Mouse (Mus musculus) CH12F3 (cell line): ENCODE measurements around the gene Cpxm1.

Source experiments
- in situ Hi-C: fragments of 300-500 bp; cut with MboI; formaldehyde crosslinking; loops from 2 replicates; pipeline ENCODE4 v1.14.3; 2020; ENCODE audit warnings: low sequenced_read_pairs

Cpxm1 gene

DNA sequence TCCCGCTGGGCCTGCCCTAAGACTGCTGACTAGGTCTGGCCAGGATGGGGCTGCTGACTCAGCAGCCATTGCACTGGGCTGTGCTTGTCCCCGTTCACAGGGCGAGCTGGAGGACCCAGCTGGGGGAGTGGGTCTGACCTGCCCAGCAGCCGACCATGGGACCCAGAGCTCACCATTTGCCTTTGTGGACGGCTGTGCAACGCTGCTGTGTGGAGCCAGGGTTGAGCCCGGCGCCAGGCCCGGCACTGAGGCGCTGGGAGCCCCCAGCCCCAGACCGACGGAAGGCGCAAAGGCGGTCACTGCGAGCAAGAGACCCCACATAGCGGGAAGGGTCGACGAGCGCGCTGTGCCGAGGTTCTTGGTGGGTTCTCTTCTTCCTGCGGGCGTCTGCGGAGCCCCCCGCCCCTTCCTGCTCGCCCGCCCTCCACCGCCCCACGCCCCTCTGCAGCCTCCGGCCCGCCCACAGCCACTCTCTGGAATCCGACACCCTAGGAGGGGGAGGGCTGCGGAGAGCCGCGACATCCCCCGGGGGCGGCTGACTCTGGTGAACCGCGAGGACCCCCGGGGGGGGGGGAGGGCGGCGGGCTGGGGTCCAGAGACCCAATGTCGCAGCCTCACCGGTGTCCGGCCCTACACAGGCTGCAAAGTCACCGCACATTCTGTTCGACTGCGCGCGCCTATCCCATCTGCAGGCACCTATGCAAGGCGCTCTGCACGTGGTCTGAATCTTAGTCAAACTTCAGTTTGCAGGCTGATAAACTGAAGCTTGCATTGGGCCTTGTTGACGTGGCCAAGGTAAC is at the start of gene Cpxm1:
Gene Cpxm1, minus strand, starts transcription at position 389 of the 800 bp plus-strand sequence.
- in situ Hi-C loops: no loop called here

DNA sequence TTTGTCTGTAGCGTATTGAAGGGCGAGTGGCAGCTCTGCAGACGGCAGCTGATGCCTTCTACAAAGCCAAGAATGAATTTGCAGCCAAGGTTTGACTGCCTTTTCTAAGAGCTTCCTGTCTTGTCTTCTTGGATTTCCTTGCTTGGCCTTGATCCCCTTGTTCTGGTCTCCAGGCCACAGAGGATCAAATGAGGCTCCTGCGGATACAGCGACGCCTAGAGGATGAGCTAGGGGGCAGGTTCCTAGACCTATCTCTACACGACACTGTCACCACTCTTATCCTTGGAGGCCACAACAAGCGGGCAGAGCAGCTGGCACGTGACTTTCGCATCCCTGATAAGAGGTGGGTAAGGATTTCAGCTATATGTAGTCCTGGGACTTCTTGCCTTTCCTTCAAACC is 44.8 kb upstream of the Cpxm1 start:
- in situ Hi-C loops: no loop called here

GRCm38 (mm10) chr2:130439840-130440480 is 42.6 kb upstream of the Cpxm1 start:
- in situ Hi-C loops: no loop called here

- in situ Hi-C loops: no loop called here
Measured at GRCm38 (mm10) chr2:130438861-130439260, 41.5 kb upstream of the Cpxm1 start.

DNA sequence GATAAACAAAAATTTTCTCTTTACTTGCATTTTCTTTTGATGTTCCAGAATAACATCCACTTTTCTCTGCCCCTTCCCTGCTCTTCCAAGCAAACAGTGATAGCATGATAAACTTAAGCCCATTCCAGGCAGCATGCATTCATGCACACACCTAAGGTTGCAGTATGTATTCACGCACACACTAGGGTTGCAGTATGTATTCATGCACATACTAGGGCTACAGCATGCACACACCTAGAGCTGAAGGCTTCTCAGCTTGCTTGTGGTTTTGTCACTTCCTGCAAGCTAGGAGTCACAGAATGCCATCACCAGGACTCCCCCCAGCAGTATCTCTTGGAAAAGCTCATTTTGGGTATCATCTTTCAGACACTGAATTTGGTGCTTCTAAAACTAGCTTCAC is 39.4 kb upstream of the Cpxm1 start:
- in situ Hi-C loops: no loop called here

DNA sequence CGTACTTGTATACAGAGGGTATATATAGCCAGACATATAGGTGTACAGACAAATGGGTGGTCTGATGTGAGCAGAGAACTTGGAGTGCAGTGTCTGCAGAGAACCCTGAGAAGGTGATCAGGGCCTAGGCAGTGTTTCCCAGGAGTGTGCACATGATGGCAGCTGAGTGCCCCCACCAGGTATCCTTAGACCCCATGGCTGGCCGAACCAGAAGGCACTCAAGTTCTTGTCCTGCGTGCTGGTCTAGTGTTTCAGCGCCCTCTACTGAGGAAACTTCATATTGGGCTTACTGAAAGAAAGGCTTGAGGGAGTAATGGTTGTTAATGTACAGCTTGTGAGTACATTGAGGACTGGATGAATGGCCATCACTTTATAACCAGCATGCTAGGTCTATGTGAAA is 35.8 kb upstream of the Cpxm1 start:
- in situ Hi-C loops: no loop called here

DNA sequence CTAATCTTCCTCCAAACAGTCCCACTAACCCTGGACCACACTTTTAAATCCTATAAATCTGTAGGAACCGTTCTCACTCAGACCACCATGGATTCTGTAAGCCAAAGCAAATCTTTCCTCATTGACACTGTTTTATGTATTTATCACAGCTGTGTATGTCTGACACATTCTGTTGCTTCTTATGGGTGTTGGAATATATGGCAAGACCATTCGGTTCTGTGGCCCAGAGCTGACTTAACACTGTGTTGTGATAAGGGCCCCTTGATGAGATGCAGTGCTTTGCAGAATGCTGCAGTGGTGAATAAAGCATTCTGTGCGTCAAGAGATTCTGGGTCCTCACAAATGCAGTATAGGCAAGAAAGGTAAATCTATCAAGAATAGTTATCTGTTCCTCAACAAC is 34.8 kb upstream of the Cpxm1 start:
- in situ Hi-C loops: no loop called here

GRCm38 (mm10) chr2:130430484-130430883 is 33.1 kb upstream of the Cpxm1 start:
- in situ Hi-C loops: no loop called here

GRCm38 (mm10) chr2:130429851-130430250 is 32.5 kb upstream of the Cpxm1 start:
- in situ Hi-C loops: no loop called here

DNA sequence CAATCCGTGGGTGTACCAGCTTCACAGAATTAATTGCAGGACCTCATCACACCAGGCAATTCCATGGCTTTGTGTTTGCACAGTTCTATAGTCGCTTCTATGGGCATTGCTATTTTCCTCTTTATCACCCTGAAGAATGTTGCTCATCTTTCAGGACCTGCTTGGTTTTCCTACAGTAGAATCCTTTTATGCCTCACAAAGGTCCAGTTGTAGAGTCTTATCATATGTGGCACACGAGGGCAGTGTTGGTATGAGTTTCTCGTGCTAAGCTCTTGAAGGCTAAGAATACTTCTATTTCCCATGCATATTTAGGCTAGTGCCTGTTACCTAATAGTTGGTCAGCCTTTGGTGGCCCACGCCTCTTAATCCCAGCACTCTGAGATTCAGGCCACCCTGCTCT is 27.7 kb upstream of the Cpxm1 start:
- in situ Hi-C loops: no loop called here

GRCm38 (mm10) chr2:130424126-130424853 is 26.9 kb upstream of the Cpxm1 start, which contains the start of the genes Vps16 and Pced1a:
Gene Vps16 (plus strand): TSS chr2:130424339.
Gene Pced1a (minus strand): TSS chr2:130424701.
- in situ Hi-C loops: no loop called here

GRCm38 (mm10) chr2:130423397-130424125 is 26.2 kb upstream of the Cpxm1 start:
- in situ Hi-C loops: no loop called here

DNA sequence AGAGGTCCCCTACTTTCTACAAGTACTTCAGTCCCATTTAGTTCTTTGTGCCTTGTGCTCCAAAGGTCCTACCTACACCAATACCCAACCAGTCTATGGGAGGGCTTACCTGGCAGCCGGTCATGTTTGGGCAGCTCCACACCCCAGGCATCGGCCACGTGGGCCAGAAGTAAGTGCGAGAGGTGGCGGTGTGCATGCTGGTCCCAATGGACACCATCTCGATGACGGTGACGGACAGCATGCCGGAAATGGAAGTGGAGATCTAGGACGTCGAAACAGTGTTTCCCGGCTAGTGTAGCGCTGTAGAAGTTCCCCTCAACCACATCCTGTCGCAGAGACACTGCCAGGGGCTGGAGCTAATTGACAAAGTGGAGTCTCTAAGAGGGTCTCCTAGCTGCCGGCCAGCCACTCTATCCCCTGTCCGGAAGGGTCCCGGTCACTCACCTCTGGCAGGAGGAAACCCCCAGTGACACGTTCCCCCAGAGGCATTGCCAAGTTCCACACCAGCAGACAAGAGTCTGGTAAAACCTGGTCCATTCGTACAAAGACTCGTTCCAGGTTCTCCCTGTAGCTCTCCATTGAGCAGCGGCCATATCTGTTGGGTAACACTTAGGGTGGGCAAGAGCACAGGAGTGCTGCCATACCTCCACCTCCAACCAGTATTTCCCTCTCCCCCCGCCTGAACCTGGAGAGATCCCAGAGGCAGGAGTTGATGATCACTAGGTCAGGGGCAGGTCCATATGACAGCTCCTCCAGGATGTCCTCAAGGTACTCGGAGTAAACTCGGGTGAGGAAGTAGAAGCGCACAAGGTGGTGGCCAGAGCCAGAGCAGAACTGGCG is 24.6 kb upstream of the Cpxm1 start:
- in situ Hi-C loops: no loop called here

GRCm38 (mm10) chr2:130414094-130414856 is 16.9 kb upstream of the Cpxm1 start:
- in situ Hi-C loops: no loop called here

DNA sequence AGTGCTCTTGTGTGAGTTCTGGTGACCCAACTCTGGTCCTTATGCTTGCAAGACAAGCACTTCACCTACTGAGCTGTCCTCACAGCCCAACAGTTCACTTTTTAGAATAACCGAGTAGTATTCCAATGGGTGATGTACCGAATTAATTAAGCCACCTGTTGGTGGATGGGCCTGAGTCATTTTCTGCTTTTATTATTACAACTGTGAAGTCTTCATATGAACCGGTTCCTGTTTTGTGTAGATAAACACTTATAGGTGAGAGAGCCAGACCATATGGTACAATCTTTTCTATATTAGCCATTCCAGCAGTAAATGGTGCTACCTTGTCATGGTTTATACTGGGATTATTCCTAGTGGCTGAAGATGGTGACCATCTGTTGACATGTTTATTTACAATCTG is 15.4 kb upstream of the Cpxm1 start:
- in situ Hi-C loops: no loop called here

GRCm38 (mm10) chr2:130411558-130412495 is 14.5 kb upstream of the Cpxm1 start:
- in situ Hi-C loops: no loop called here

DNA sequence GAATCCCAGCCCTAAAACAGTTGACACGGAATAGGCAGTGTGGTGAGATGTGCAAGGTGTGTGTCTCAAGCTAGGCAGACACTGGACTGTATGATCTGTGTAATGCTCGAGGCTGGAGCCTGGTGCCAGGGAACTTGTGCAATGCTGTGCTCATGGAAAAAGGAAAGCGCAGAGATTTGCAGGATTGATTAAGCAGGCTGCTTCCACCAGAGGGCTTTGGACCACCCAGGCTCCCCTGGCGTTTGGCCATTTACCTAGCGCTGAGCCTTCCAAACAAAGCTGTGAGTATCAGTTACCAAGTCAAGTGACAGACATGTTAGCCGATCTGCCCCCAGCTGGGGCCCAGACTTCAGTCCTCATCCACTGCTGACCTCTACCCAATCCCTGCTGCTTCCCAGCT is 10.8 kb upstream of the Cpxm1 start:
- in situ Hi-C loops: no loop called here

GRCm38 (mm10) chr2:130406178-130406577 is 8.8 kb upstream of the Cpxm1 start, which contains the start of gene Tmem239:
Gene Tmem239 (plus strand): TSS chr2:130406478.
- in situ Hi-C loops: no loop called here
